In the genomic region with DNA sequence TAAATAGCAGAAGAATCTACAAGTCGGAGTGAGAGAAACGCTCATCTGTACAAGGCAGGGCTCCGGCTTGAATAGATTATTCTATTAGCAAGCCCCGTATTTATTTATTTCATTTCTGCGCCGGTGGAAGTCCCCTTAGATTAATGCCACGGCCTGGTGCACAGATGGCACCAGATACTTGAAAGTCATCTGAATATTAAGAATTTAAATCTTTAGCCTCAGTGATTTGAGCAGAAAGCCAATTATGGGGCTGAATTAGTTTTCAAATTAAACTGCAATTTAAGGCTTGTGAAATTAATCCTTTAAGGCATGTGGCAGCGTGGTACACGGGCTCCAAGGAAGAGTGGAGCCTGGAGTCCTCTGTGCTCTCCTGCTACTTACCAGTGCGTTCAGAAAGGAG, we compare ENCODE assay signal across 19 mouse cellular contexts.
DNase-seq lines count a peak whose midpoint lies in the region; ATAC-seq and TF ChIP-seq lines count a peak whose summit lies in the region.
"Had no signal": no experiment of that assay in that cellular context is flagged by ENCODE, and none has a peak within 500 bp of the region (broad histone marks: within the 10 kb centered on the region; RNA-seq: fewer than 3 reads in every experiment).

No protein-coding gene starts in this region.

- H3K9me3 ChIP-seq in hindbrain, embryonic 10.5 days, result no peaks in the 10 kb centered on the region
- no peaks in the 10 kb centered on the region for H3K9me3 ChIP-seq in hindbrain, embryonic 11.5 days (ENCODE audit: control insufficient read depth, low read length)
- no peaks in the 10 kb centered on the region for H3K9me3 ChIP-seq in hindbrain, embryonic 15.5 days
- no peaks in the 10 kb centered on the region for H3K9me3 ChIP-seq in midbrain, embryonic 13.5 days
- H3K9me3 ChIP-seq in neural tube, embryonic 14.5 days (ENCODE audit: control insufficient read depth, low read length), result no peaks in the 10 kb centered on the region
- H3K9me3 ChIP-seq in liver, postnatal 0 days (ENCODE audit: low read length), result no peaks in the 10 kb centered on the region
- H3K9me3 ChIP-seq: embryonic facial prominence, embryonic 12.5 days; heart, embryonic 13.5 days; limb, embryonic 15.5 days; liver, embryonic 15.5 days had no signal

- no peak overlapping the region for H3K4me2 ChIP-seq in hindbrain, embryonic 11.5 days (replicated peaks; ENCODE audit: low read depth, low read length)
- H3K4me2 ChIP-seq in hindbrain, embryonic 15.5 days, result no peak overlapping the region
- H3K4me2 ChIP-seq in midbrain, embryonic 13.5 days (replicated peaks), result no peak overlapping the region
- no peak overlapping the region for H3K4me2 ChIP-seq in neural tube, embryonic 14.5 days (ENCODE audit: low read depth, low read length)
- H3K4me2 ChIP-seq in liver, postnatal 0 days (ENCODE audit: low read depth, low read length), result no peak overlapping the region
- H3K4me2 ChIP-seq: embryonic facial prominence, embryonic 12.5 days; heart, embryonic 13.5 days; limb, embryonic 15.5 days; liver, embryonic 15.5 days had no signal

- WGBS in hindbrain, embryonic 10.5 days, result 80% methylated on average over 10 of the region's 10 CpGs
- WGBS in hindbrain, embryonic 11.5 days, result 68% methylated on average over 10 of the region's 10 CpGs
- WGBS in hindbrain, embryonic 15.5 days, result 29% methylated on average over 10 of the region's 10 CpGs
- 36% methylated on average over 10 of the region's 10 CpGs for WGBS in midbrain, embryonic 13.5 days
- WGBS in neural tube, embryonic 14.5 days, result 35% methylated on average over 10 of the region's 10 CpGs
- WGBS in liver, postnatal 0 days (ENCODE audit: insufficient replicate concordance), result 79% methylated on average over 10 of the region's 10 CpGs

- no peaks in the 10 kb centered on the region for H3K27me3 ChIP-seq in hindbrain, embryonic 10.5 days (ENCODE audit: insufficient read depth, poor library complexity, severe bottlenecking)
- H3K27me3 ChIP-seq in hindbrain, embryonic 11.5 days (ENCODE audit: control insufficient read depth, insufficient read depth, low read length), result no peaks in the 10 kb centered on the region
- H3K27me3 ChIP-seq in hindbrain, embryonic 15.5 days, result no peaks in the 10 kb centered on the region
- no peaks in the 10 kb centered on the region for H3K27me3 ChIP-seq in midbrain, embryonic 13.5 days
- no peaks in the 10 kb centered on the region for H3K27me3 ChIP-seq in neural tube, embryonic 14.5 days (ENCODE audit: control insufficient read depth, insufficient read depth, low read length)
- H3K27me3 ChIP-seq in liver, postnatal 0 days (ENCODE audit: insufficient read depth, low read length), result no peaks in the 10 kb centered on the region
- H3K27me3 ChIP-seq: embryonic facial prominence, embryonic 12.5 days; heart, embryonic 13.5 days; limb, embryonic 15.5 days; liver, embryonic 15.5 days had no signal

- TF ChIP-seq CTCF in liver, postnatal 0 days (IDR thresholded peaks at IDR 0.05; ENCODE audit: low read depth), result no peak

- no peak overlapping the region for H3K9ac ChIP-seq in hindbrain, embryonic 11.5 days (ENCODE audit: low read depth, low read length)
- no peak overlapping the region for H3K9ac ChIP-seq in hindbrain, embryonic 15.5 days
- H3K9ac ChIP-seq in midbrain, embryonic 13.5 days (replicated peaks), result no peak overlapping the region
- H3K9ac ChIP-seq in neural tube, embryonic 14.5 days (replicated peaks; ENCODE audit: low read depth, low read length), result no peak overlapping the region
- H3K9ac ChIP-seq in liver, postnatal 0 days (replicated peaks), result no peak overlapping the region
- H3K9ac ChIP-seq: embryonic facial prominence, embryonic 12.5 days; heart, embryonic 13.5 days; limb, embryonic 15.5 days; liver, embryonic 15.5 days had no signal

- H3K27ac ChIP-seq in hindbrain, embryonic 10.5 days, result peak overlapping the region; percentile 69
- no peak overlapping the region for H3K27ac ChIP-seq in hindbrain, embryonic 11.5 days (ENCODE audit: low read depth, low read length)
- H3K27ac ChIP-seq in hindbrain, embryonic 15.5 days (replicated peaks), result peak overlapping the region; percentile 74
- H3K27ac ChIP-seq in midbrain, embryonic 13.5 days, result peak overlapping the region; percentile 32
- peak overlapping the region; percentile 64; the same call in 1 of the 2 replicates for H3K27ac ChIP-seq in neural tube, embryonic 14.5 days (ENCODE audit: low read depth, low read length)
- H3K27ac ChIP-seq in liver, postnatal 0 days (ENCODE audit: low read depth), result no peak overlapping the region
- H3K27ac ChIP-seq: embryonic facial prominence, embryonic 12.5 days; gastrocnemius, adult 2 months; heart, embryonic 13.5 days; limb, embryonic 15.5 days; liver, embryonic 15.5 days had no signal

- no peaks in the 10 kb centered on the region for H3K36me3 ChIP-seq in hindbrain, embryonic 10.5 days
- H3K36me3 ChIP-seq in hindbrain, embryonic 11.5 days (ENCODE audit: control insufficient read depth, insufficient read depth, low read length), result no peaks in the 10 kb centered on the region
- no peaks in the 10 kb centered on the region for H3K36me3 ChIP-seq in hindbrain, embryonic 15.5 days
- H3K36me3 ChIP-seq in midbrain, embryonic 13.5 days, result no peaks in the 10 kb centered on the region
- H3K36me3 ChIP-seq in neural tube, embryonic 14.5 days (ENCODE audit: control insufficient read depth, insufficient read depth, low read length), result no peaks in the 10 kb centered on the region
- no peaks in the 10 kb centered on the region for H3K36me3 ChIP-seq in liver, postnatal 0 days (replicated peaks; ENCODE audit: insufficient read depth, low read length)
- H3K36me3 ChIP-seq: embryonic facial prominence, embryonic 12.5 days; heart, embryonic 13.5 days; limb, embryonic 15.5 days; liver, embryonic 15.5 days had no signal

- TF ChIP-seq EP300 in liver, postnatal 0 days (IDR thresholded peaks at IDR 0.05; ENCODE audit: low read depth), result no peak

- DNase-seq in hindbrain, embryonic 10.5 days (ENCODE audit: low spot score), result no peak
- DNase-seq in hindbrain, embryonic 11.5 days (ENCODE audit: low spot score), result no peak
- no peak for DNase-seq in layer of hippocampus, adult 9-11 months
- DNase-seq in liver, postnatal 0 days, result no peak
- DNase-seq in lung, postnatal 36 days, result no peak
- DNase-seq: adrenal gland, postnatal 14 days; cerebellum, adult 2 months; gastrocnemius, adult 2 months; thymus, postnatal 14 days had no signal

- ATAC-seq in hindbrain, embryonic 11.5 days (ENCODE audit: low FRiP score), result no peak
- peak; percentile 20; the same call in 1 of the 2 replicates for ATAC-seq in hindbrain, embryonic 15.5 days (ENCODE audit: low FRiP score, low read depth)
- ATAC-seq in midbrain, embryonic 13.5 days, result peak; percentile 46
- ATAC-seq in neural tube, embryonic 14.5 days (ENCODE audit: low read depth), result no peak
- no peak for ATAC-seq in liver, postnatal 0 days
- ATAC-seq: intestine, embryonic 16.5 days; lung, postnatal 0 days had no signal

- H3K4me1 ChIP-seq in hindbrain, embryonic 10.5 days (replicated peaks), result peaks cover 74% of the 10 kb centered on the region
- 0 out of 2 replicates have a peak, but pooled peaks cover 2% of the 10 kb centered on the region for H3K4me1 ChIP-seq in hindbrain, embryonic 11.5 days (replicated peaks; ENCODE audit: control insufficient read depth, insufficient read depth, low read length)
- H3K4me1 ChIP-seq in hindbrain, embryonic 15.5 days (replicated peaks), result peaks cover 76% of the 10 kb centered on the region
- peaks cover 78% of the 10 kb centered on the region for H3K4me1 ChIP-seq in midbrain, embryonic 13.5 days (replicated peaks)
- H3K4me1 ChIP-seq in neural tube, embryonic 14.5 days (ENCODE audit: control insufficient read depth, insufficient read depth, low read length), result peaks cover 45% of the 10 kb centered on the region
- no peaks in the 10 kb centered on the region for H3K4me1 ChIP-seq in liver, postnatal 0 days (ENCODE audit: insufficient read depth)
- H3K4me1 ChIP-seq: liver, embryonic 15.5 days had no signal

- H3K4me3 ChIP-seq in hindbrain, embryonic 10.5 days, result no peak overlapping the region
- no peak overlapping the region for H3K4me3 ChIP-seq in hindbrain, embryonic 11.5 days (ENCODE audit: low read depth, low read length)
- no peak overlapping the region for H3K4me3 ChIP-seq in hindbrain, embryonic 15.5 days
- H3K4me3 ChIP-seq in midbrain, embryonic 13.5 days (replicated peaks), result no peak overlapping the region
- no peak overlapping the region for H3K4me3 ChIP-seq in neural tube, embryonic 14.5 days (ENCODE audit: low read depth, low read length)
- no peak overlapping the region for H3K4me3 ChIP-seq in liver, postnatal 0 days (ENCODE audit: low read depth, low read length)
- H3K4me3 ChIP-seq: embryonic facial prominence, embryonic 12.5 days; erythroblast, embryonic 14.5 days; gastrocnemius, adult 2 months; heart, embryonic 13.5 days; limb, embryonic 15.5 days; liver, embryonic 15.5 days had no signal

Comparison
In these comparisons a context has a peak if more than half of its experiments do, and no peak if none do; other contexts are left out.
1. H3K27ac ChIP-seq: peak in hindbrain, embryonic 10.5 days (single experiment), hindbrain, embryonic 15.5 days (single experiment), midbrain, embryonic 13.5 days (single experiment) and neural tube, embryonic 14.5 days (single experiment); none in hindbrain, embryonic 11.5 days (single experiment) and liver, postnatal 0 days (single experiment).
2. ATAC-seq: peak in hindbrain, embryonic 15.5 days (single experiment) and midbrain, embryonic 13.5 days (single experiment); none in hindbrain, embryonic 11.5 days (single experiment), neural tube, embryonic 14.5 days (single experiment) and liver, postnatal 0 days (single experiment).